Mouse (Mus musculus): ENCODE measurements around the gene Krtap1-5. TPM values are rescaled to one million over a fixed set of nuclear protein-coding genes. Genes with fewer than 3 reads are reported as not detected.
"Not testable (repeated sequence)": the region's sequence is repeated elsewhere in the genome, so short reads cannot be mapped to it uniquely, and the experiment has no call there.

Gene Krtap1-5
- not detected in 2 replicates for polyA plus RNA-seq (2014; fragmentation: Nextera tagmentation; extraction: Ambion mirVana)

- H3K27me3 ChIP-seq (ENCODE audit: control insufficient read depth, insufficient read depth, low read length), result no peaks in the 10 kb centered on the region
- no peak within 1 kb of the TSS for H3K4me2 ChIP-seq (ENCODE audit: low read length)
- H3K9ac ChIP-seq (replicated peaks; ENCODE audit: low read length), result no peak within 1 kb of the TSS
- no peak for ATAC-seq (ENCODE audit: low FRiP score, low TSS enrichment)
- no peaks in the 10 kb centered on the region for H3K36me3 ChIP-seq (ENCODE audit: control insufficient read depth, insufficient read depth, low read length)
- WGBS, result 92% methylated on average over 6 of the region's 6 CpGs
- no peak within 1 kb of the TSS for H3K4me3 ChIP-seq (replicated peaks; ENCODE audit: low read depth, low read length)
- H3K9me3 ChIP-seq (ENCODE audit: control insufficient read depth, low read length), result no peaks in the 10 kb centered on the region
- DNase-seq, result no peak
- no peaks in the 10 kb centered on the region for H3K4me1 ChIP-seq (ENCODE audit: control insufficient read depth, insufficient read depth, low read length)
- H3K27ac ChIP-seq (replicated peaks; ENCODE audit: low read depth, low read length), result no peak within 1 kb of the TSS
Measured at GRCm38 (mm10) chr11:99580636-99581035, at the start of gene Krtap1-5. Krtap1-5 (minus strand) TSS chr11:99581016.

- Histone ChIP-seq H3K4me1 (ENCODE audit: control insufficient read depth, insufficient read depth, low read length) (no peaks in the 10 kb centered on the region), H3K36me3 (ENCODE audit: control insufficient read depth, insufficient read depth, low read length) (no peaks in the 10 kb centered on the region), H3K4me3 (replicated peaks; ENCODE audit: low read depth, low read length) (no peak within 1 kb of the TSS), H3K9me3 (ENCODE audit: control insufficient read depth, low read length) (no peaks in the 10 kb centered on the region), H3K27ac (replicated peaks; ENCODE audit: low read depth, low read length) (no peak within 1 kb of the TSS), H3K4me2 (ENCODE audit: low read length) (no peak within 1 kb of the TSS), H3K27me3 (ENCODE audit: control insufficient read depth, insufficient read depth, low read length) (no peaks in the 10 kb centered on the region), H3K9ac (replicated peaks; ENCODE audit: low read length) (no peak within 1 kb of the TSS)
- DNase-seq, result no peak
- WGBS, result 85% methylated on average over 4 of the region's 4 CpGs
- ATAC-seq (ENCODE audit: low FRiP score, low TSS enrichment), result no peak
Measured at GRCm38 (mm10) chr11:99628138-99628537, 47.3 kb upstream of the Krtap1-5 start, which contains the start of gene Krtap4-1. Krtap4-1 (minus strand) TSS chr11:99628238.

DNA sequence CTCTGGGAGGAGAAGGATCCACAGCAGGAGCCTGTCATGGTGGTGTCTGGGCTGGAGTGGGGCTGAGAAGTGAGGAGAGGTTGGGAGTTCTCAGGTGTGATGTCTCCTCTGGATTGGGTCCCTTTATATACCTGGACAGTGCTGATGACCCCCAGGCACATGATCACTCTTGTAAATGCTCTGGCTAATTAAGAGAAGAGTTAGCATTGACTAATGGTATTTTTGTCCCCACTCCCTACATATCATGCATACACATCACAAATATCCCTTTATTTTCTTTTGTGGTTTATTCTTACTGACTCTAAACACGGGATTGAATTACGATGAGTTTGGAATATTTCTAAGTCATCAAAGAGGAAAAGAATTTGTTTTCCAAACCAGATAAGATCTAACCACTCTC is 39.5 kb upstream of the Krtap1-5 start, which contains the start of gene Gm11562:
TSS of gene Gm11562 (minus strand) at position 101 of the 400 bp plus-strand sequence.
- no peak for ATAC-seq (ENCODE audit: low FRiP score, low TSS enrichment)
- 90% methylated on average over 2 of the region's 2 CpGs for WGBS
- Histone ChIP-seq H3K9me3 (ENCODE audit: control insufficient read depth, low read length) (no peaks in the 10 kb centered on the region), H3K27me3 (ENCODE audit: control insufficient read depth, insufficient read depth, low read length) (no peaks in the 10 kb centered on the region), H3K9ac (replicated peaks; ENCODE audit: low read length) (no peak within 1 kb of the TSS), H3K4me3 (replicated peaks; ENCODE audit: low read depth, low read length) (no peak within 1 kb of the TSS), H3K27ac (replicated peaks; ENCODE audit: low read depth, low read length) (no peak within 1 kb of the TSS), H3K4me1 (ENCODE audit: control insufficient read depth, insufficient read depth, low read length) (no peaks in the 10 kb centered on the region), H3K4me2 (ENCODE audit: low read length) (no peak within 1 kb of the TSS), H3K36me3 (ENCODE audit: control insufficient read depth, insufficient read depth, low read length) (no peaks in the 10 kb centered on the region)
- no peak for DNase-seq

- Histone ChIP-seq H3K36me3 (ENCODE audit: control insufficient read depth, insufficient read depth, low read length) (no peaks in the 10 kb centered on the region), H3K9me3 (ENCODE audit: control insufficient read depth, low read length) (no peaks in the 10 kb centered on the region), H3K27me3 (ENCODE audit: control insufficient read depth, insufficient read depth, low read length) (no peaks in the 10 kb centered on the region), H3K9ac (replicated peaks; ENCODE audit: low read length) (no peak within 1 kb of the TSS), H3K27ac (replicated peaks; ENCODE audit: low read depth, low read length) (no peak within 1 kb of the TSS), H3K4me1 (ENCODE audit: control insufficient read depth, insufficient read depth, low read length) (no peaks in the 10 kb centered on the region), H3K4me2 (ENCODE audit: low read length) (no peak within 1 kb of the TSS), H3K4me3 (replicated peaks; ENCODE audit: low read depth, low read length) (no peak within 1 kb of the TSS)
- WGBS, result 64% methylated on average over 3 of the region's 3 CpGs
- ATAC-seq (ENCODE audit: low FRiP score, low TSS enrichment) (no peak), DNase-seq (no peak)
Measured at GRCm38 (mm10) chr11:99614796-99615363, 34.1 kb upstream of the Krtap1-5 start, which contains the start of gene Krtap2-4. Krtap2-4 (minus strand) TSS chr11:99614846.

DNA sequence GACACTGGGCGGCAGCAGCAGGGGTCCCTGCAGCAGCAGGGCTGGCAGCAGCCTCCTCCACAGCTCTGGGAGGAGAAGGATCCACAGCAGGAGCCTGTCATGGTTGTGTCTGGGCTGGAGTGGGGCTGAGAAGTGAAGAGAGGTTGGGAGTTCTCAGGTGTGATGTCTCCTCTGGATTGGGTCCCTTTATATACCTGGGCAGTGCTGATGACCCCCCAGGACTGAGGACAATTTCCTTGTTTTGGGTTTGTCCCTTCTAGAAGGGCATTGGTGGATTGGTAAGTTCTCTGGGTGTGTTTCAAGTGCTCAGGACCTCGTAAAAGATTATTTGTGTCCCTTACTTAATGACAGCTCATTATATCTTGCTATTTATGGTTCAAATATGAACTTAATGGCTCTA is 29.3 kb upstream of the Krtap1-5 start, which contains the start of gene Gm11937:
TSS of gene Gm11937 (minus strand) at position 101 of the 400 bp plus-strand sequence.
- H3K27ac ChIP-seq (replicated peaks; ENCODE audit: low read depth, low read length); DNase-seq; H3K27me3 ChIP-seq (ENCODE audit: control insufficient read depth, insufficient read depth, low read length); H3K9me3 ChIP-seq (ENCODE audit: control insufficient read depth, low read length); ATAC-seq (ENCODE audit: low FRiP score, low TSS enrichment); H3K4me3 ChIP-seq (replicated peaks; ENCODE audit: low read depth, low read length); H3K4me2 ChIP-seq (ENCODE audit: low read length); H3K36me3 ChIP-seq (ENCODE audit: control insufficient read depth, insufficient read depth, low read length); H3K4me1 ChIP-seq (ENCODE audit: control insufficient read depth, insufficient read depth, low read length); H3K9ac ChIP-seq (replicated peaks; ENCODE audit: low read length): not testable (repeated sequence)
- WGBS, result 95% methylated on average over 1 of the region's 2 CpGs

DNA sequence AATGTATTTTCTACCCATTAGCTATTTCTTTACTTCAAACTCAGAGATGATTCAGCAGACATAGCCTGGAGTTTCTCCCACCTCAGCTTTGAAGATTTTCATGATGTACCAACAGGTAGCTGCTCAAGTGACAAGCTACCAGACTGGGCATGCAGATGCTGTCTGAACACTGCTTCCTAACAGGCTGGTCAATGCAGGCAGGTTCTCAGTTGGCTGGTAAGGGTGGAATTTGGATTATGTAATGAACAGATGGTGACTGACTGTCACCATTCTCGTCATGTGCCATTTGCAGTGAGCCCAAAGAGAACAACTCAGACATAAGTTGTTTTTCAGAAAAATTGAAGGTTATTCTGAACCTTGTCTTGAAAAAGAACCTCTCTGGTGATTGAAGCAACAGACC is 28.3 kb upstream of the Krtap1-5 start:
- no peaks in the 10 kb centered on the region for H3K4me1 ChIP-seq (ENCODE audit: control insufficient read depth, insufficient read depth, low read length)
- no peak overlapping the region for H3K4me3 ChIP-seq (replicated peaks; ENCODE audit: low read depth, low read length)
- DNase-seq (no peak), ATAC-seq (ENCODE audit: low FRiP score, low TSS enrichment) (no peak)
- H3K9me3 ChIP-seq (ENCODE audit: control insufficient read depth, low read length), result no peaks in the 10 kb centered on the region
- H3K9ac ChIP-seq (replicated peaks; ENCODE audit: low read length), result no peak overlapping the region
- WGBS, result 62% methylated on average over 1 of the region's 1 CpGs
- no peak overlapping the region for H3K4me2 ChIP-seq (ENCODE audit: low read length)
- H3K36me3 ChIP-seq (ENCODE audit: control insufficient read depth, insufficient read depth, low read length), result no peaks in the 10 kb centered on the region
- no peak overlapping the region for H3K27ac ChIP-seq (replicated peaks; ENCODE audit: low read depth, low read length)
- H3K27me3 ChIP-seq (ENCODE audit: control insufficient read depth, insufficient read depth, low read length), result no peaks in the 10 kb centered on the region

DNA sequence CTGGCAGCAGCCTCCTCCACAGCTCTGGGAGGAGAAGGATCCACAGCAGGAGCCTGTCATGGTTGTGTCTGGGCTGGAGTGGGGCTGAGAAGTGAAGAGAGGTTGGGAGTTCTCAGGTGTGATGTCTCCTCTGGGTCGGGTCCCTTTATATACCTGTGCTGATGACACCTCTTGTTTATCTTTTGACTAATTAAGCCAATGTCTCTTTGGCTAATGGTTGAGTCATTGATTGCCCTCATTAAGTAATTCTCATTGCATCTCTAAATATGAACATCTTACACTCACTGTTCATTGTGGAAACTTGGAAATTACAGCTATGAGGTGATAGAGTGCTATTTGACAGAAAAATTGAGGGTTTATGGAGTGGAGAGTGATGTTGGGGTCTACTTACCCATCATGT is 22.4 kb upstream of the Krtap1-5 start, which contains the start of gene Gm11938:
TSS of gene Gm11938 (minus strand) at position 101 of the 400 bp plus-strand sequence.
- H3K27ac ChIP-seq (replicated peaks; ENCODE audit: low read depth, low read length); H3K27me3 ChIP-seq (ENCODE audit: control insufficient read depth, insufficient read depth, low read length); DNase-seq; H3K4me1 ChIP-seq (ENCODE audit: control insufficient read depth, insufficient read depth, low read length); H3K9ac ChIP-seq (replicated peaks; ENCODE audit: low read length); H3K4me3 ChIP-seq (replicated peaks; ENCODE audit: low read depth, low read length); H3K36me3 ChIP-seq (ENCODE audit: control insufficient read depth, insufficient read depth, low read length); H3K9me3 ChIP-seq (ENCODE audit: control insufficient read depth, low read length); ATAC-seq (ENCODE audit: low FRiP score, low TSS enrichment); H3K4me2 ChIP-seq (ENCODE audit: low read length): not testable (repeated sequence)
- WGBS, result 69% methylated on average over 1 of the region's 1 CpGs

GRCm38 (mm10) chr11:99597742-99598141 is 16.9 kb upstream of the Krtap1-5 start, which contains the start of gene Krtap9-3:
Krtap9-3 (minus strand) TSS chr11:99598105.
- not testable (repeated sequence) for H3K4me1 ChIP-seq (ENCODE audit: control insufficient read depth, insufficient read depth, low read length); H3K4me2 ChIP-seq (ENCODE audit: low read length); H3K4me3 ChIP-seq (replicated peaks; ENCODE audit: low read depth, low read length); H3K9ac ChIP-seq (replicated peaks; ENCODE audit: low read length); ATAC-seq (ENCODE audit: low FRiP score, low TSS enrichment); H3K9me3 ChIP-seq (ENCODE audit: control insufficient read depth, low read length); H3K36me3 ChIP-seq (ENCODE audit: control insufficient read depth, insufficient read depth, low read length); H3K27ac ChIP-seq (replicated peaks; ENCODE audit: low read depth, low read length); DNase-seq; H3K27me3 ChIP-seq (ENCODE audit: control insufficient read depth, insufficient read depth, low read length)
- 87% methylated on average over 6 of the region's 6 CpGs for WGBS

DNA sequence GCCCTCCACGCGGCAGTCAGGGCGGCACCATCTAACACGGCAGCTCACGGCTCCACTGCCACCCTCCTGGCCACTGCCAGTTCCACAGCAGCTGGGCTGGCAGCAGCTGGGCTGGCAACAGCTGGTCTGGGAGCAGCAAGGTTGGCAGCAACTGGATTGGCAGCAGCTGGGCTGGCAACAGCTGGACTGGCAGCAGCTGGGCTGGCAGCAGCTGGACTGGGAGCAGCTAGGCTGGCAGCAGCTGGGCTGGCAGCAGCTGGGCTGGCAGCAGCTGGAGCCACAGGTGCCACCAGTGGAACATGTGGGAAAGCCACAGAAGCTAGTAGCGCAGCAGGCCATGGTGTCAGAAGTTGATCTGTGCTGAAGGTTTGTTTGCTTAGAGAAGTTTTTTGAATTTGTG is 10.2 kb upstream of the Krtap1-5 start, which contains the start of gene Krtap1-3:
TSS of gene Krtap1-3 (minus strand) at position 359 of the 400 bp plus-strand sequence.
- Histone ChIP-seq H3K36me3 (ENCODE audit: control insufficient read depth, insufficient read depth, low read length) (no peaks in the 10 kb centered on the region), H3K27me3 (ENCODE audit: control insufficient read depth, insufficient read depth, low read length) (no peaks in the 10 kb centered on the region), H3K9ac (replicated peaks; ENCODE audit: low read length) (no peak within 1 kb of the TSS), H3K9me3 (ENCODE audit: control insufficient read depth, low read length) (no peaks in the 10 kb centered on the region), H3K4me3 (replicated peaks; ENCODE audit: low read depth, low read length) (no peak within 1 kb of the TSS), H3K4me2 (ENCODE audit: low read length) (no peak within 1 kb of the TSS), H3K4me1 (ENCODE audit: control insufficient read depth, insufficient read depth, low read length) (no peaks in the 10 kb centered on the region), H3K27ac (replicated peaks; ENCODE audit: low read depth, low read length) (no peak within 1 kb of the TSS)
- no peak for ATAC-seq (ENCODE audit: low FRiP score, low TSS enrichment)
- DNase-seq, result no peak
- WGBS, result 89% methylated on average over 6 of the region's 6 CpGs

Data from midbrain, embryonic 14.5 days (tissue).